Mouse (Mus musculus): Measurements from ENCODE around the gene Ermard. TPM values are rescaled to one million over a fixed set of nuclear protein-coding genes. Genes with fewer than 3 reads are reported as not detected.
A peak's percentile ranks its signal among the peaks of the same experiment; 100 is the strongest.
"Not testable (repeated sequence)": the region's sequence is repeated elsewhere in the genome, so short reads cannot be mapped to it uniquely, and the experiment has no call there.

The Ermard gene
- polyA plus RNA-seq (2012; ENCODE audit: insufficient read depth, insufficient read length, missing spikeins): 151 and 167 TPM in 2 replicates

GRCm38 (mm10) chr17:15041175-15041729, at the start of gene Ermard, which contains the start of the genes Tcte3 and Gm3448:
Gene Ermard, plus strand, starts transcription at chr17:15041208.
Gene Tcte3, minus strand, starts transcription at chr17:15041488.
Gene Gm3448, minus strand, starts transcription at chr17:15041537.
- not testable (repeated sequence) for H3K4me3 ChIP-seq (ENCODE audit: insufficient read depth, low read length); H3K27ac ChIP-seq (ENCODE audit: insufficient read depth, low read depth, low read length); H3K4me1 ChIP-seq (ENCODE audit: control insufficient read depth, insufficient read depth, low read length)

GRCm38 (mm10) chr17:14992522-14993138, 48.4 kb upstream of the Ermard start:
- not testable (repeated sequence) for H3K4me3 ChIP-seq (ENCODE audit: insufficient read depth, low read length)

GRCm38 (mm10) chr17:14993139-14993832, 47.7 kb upstream of the Ermard start:
- not testable (repeated sequence) for H3K4me1 ChIP-seq (ENCODE audit: control insufficient read depth, insufficient read depth, low read length); H3K4me3 ChIP-seq (ENCODE audit: insufficient read depth, low read length); H3K27ac ChIP-seq (ENCODE audit: insufficient read depth, low read depth, low read length)

More at GRCm38 (mm10) chr17:14992522-14993138, 48.4 kb upstream of the Ermard start:
- H3K4me1 ChIP-seq (ENCODE audit: control insufficient read depth, insufficient read depth, low read length); H3K27ac ChIP-seq (ENCODE audit: insufficient read depth, low read depth, low read length): not testable (repeated sequence)

GRCm38 (mm10) chr17:14994140-14994539, 46.9 kb upstream of the Ermard start:
- H3K4me3 ChIP-seq (ENCODE audit: insufficient read depth, low read length); H3K27ac ChIP-seq (ENCODE audit: insufficient read depth, low read depth, low read length); H3K4me1 ChIP-seq (ENCODE audit: control insufficient read depth, insufficient read depth, low read length): not testable (repeated sequence)

- not testable (repeated sequence) for H3K4me3 ChIP-seq (ENCODE audit: insufficient read depth, low read length); H3K27ac ChIP-seq (ENCODE audit: insufficient read depth, low read depth, low read length); H3K4me1 ChIP-seq (ENCODE audit: control insufficient read depth, insufficient read depth, low read length)
Measured at GRCm38 (mm10) chr17:15000047-15000446, 41.0 kb upstream of the Ermard start.

- H3K27ac ChIP-seq (ENCODE audit: insufficient read depth, low read depth, low read length); H3K4me3 ChIP-seq (ENCODE audit: insufficient read depth, low read length); H3K4me1 ChIP-seq (ENCODE audit: control insufficient read depth, insufficient read depth, low read length): not testable (repeated sequence)
Measured at GRCm38 (mm10) chr17:15009088-15009487, 31.9 kb upstream of the Ermard start.

GRCm38 (mm10) chr17:15009706-15010413, 31.1 kb upstream of the Ermard start, which contains the start of gene Gm3435:
Gene Gm3435, plus strand, starts transcription at chr17:15010176.
- not testable (repeated sequence) for H3K4me3 ChIP-seq (ENCODE audit: insufficient read depth, low read length); H3K27ac ChIP-seq (ENCODE audit: insufficient read depth, low read depth, low read length); H3K4me1 ChIP-seq (ENCODE audit: control insufficient read depth, insufficient read depth, low read length)

- not testable (repeated sequence) for H3K4me1 ChIP-seq (ENCODE audit: control insufficient read depth, insufficient read depth, low read length)
- peak overlapping the region; percentile 85 for H3K27ac ChIP-seq (ENCODE audit: insufficient read depth, low read depth, low read length)
- H3K4me3 ChIP-seq (ENCODE audit: insufficient read depth, low read length): peak overlapping the region; percentile 49
Measured at GRCm38 (mm10) chr17:15021503-15022220, 19.3 kb upstream of the Ermard start.

GRCm38 (mm10) chr17:15023878-15024492, 17.0 kb upstream of the Ermard start:
- not testable (repeated sequence) for H3K4me1 ChIP-seq (ENCODE audit: control insufficient read depth, insufficient read depth, low read length); H3K27ac ChIP-seq (ENCODE audit: insufficient read depth, low read depth, low read length)

GRCm38 (mm10) chr17:15024502-15025193, 16.4 kb upstream of the Ermard start:
- not testable (repeated sequence) for H3K27ac ChIP-seq (ENCODE audit: insufficient read depth, low read depth, low read length); H3K4me1 ChIP-seq (ENCODE audit: control insufficient read depth, insufficient read depth, low read length); H3K4me3 ChIP-seq (ENCODE audit: insufficient read depth, low read length)

More at GRCm38 (mm10) chr17:15023878-15024492, 17.0 kb upstream of the Ermard start:
- not testable (repeated sequence) for H3K4me3 ChIP-seq (ENCODE audit: insufficient read depth, low read length)

GRCm38 (mm10) chr17:15025513-15025912, 15.5 kb upstream of the Ermard start:
- not testable (repeated sequence) for H3K27ac ChIP-seq (ENCODE audit: insufficient read depth, low read depth, low read length); H3K4me1 ChIP-seq (ENCODE audit: control insufficient read depth, insufficient read depth, low read length); H3K4me3 ChIP-seq (ENCODE audit: insufficient read depth, low read length)

GRCm38 (mm10) chr17:15031414-15031813, 9.6 kb upstream of the Ermard start:
- H3K4me1 ChIP-seq (ENCODE audit: control insufficient read depth, insufficient read depth, low read length); H3K4me3 ChIP-seq (ENCODE audit: insufficient read depth, low read length); H3K27ac ChIP-seq (ENCODE audit: insufficient read depth, low read depth, low read length): not testable (repeated sequence)

GRCm38 (mm10) chr17:15040455-15040854, 553 bp upstream of the Ermard start:
- H3K4me1 ChIP-seq (ENCODE audit: control insufficient read depth, insufficient read depth, low read length); H3K4me3 ChIP-seq (ENCODE audit: insufficient read depth, low read length); H3K27ac ChIP-seq (ENCODE audit: insufficient read depth, low read depth, low read length): not testable (repeated sequence)

GRCm38 (mm10) chr17:15050338-15050737, 9.3 kb downstream of the Ermard start:
- not testable (repeated sequence) for H3K27ac ChIP-seq (ENCODE audit: insufficient read depth, low read depth, low read length)

More at GRCm38 (mm10) chr17:15050338-15050737, 9.3 kb downstream of the Ermard start:
- H3K4me3 ChIP-seq (ENCODE audit: insufficient read depth, low read length); H3K4me1 ChIP-seq (ENCODE audit: control insufficient read depth, insufficient read depth, low read length): not testable (repeated sequence)

Data from bone marrow macrophage, adult 2 months (primary cell).